Mouse (Mus musculus) neural tube, embryonic 12.5 days (tissue): Measurements from ENCODE around the gene Foxc1. TPM values are rescaled to one million over a fixed set of nuclear protein-coding genes. Genes with fewer than 3 reads are reported as not detected.

Experiments
- ATAC-seq: fragments of 200-750 bp; cut with Nextera tagmentation; 2 replicates; pipeline ENCODE4 v1.8.0; 2017; ENCODE audit warnings: low read depth, mild to moderate bottlenecking, moderate TSS enrichment, moderate library complexity; ENCODE audit not compliant: low FRiP score
- H3K27ac ChIP-seq: fragments of 300-500 bp; sonication (generic); 2 replicates; pipeline ENCODE4 v1.5.1; 2016
- H3K27me3 ChIP-seq: fragments of 300-500 bp; sonication (generic); replicated peaks from 2 replicates; pipeline ENCODE4 v1.6.1; 2016; ENCODE audit warnings: mild to moderate bottlenecking
- H3K36me3 ChIP-seq: fragments of 300-500 bp; sonication (generic); 2 replicates; pipeline ENCODE4 v1.6.1; 2016; ENCODE audit warnings: mild to moderate bottlenecking
- H3K4me1 ChIP-seq: fragments of 300-500 bp; sonication (generic); 2 replicates; pipeline ENCODE4 v1.6.1; 2016
- H3K4me2 ChIP-seq: fragments of 300-500 bp; sonication (generic); replicated peaks from 2 replicates; pipeline ENCODE4 v1.6.1; 2016; ENCODE audit warnings: mild to moderate bottlenecking
- H3K4me3 ChIP-seq: fragments of 300-500 bp; sonication (generic); 2 replicates; pipeline ENCODE4 v1.5.1; 2016
- H3K9ac ChIP-seq: fragments of 300-500 bp; sonication (generic); 2 replicates; pipeline ENCODE4 v1.6.1; 2016; ENCODE audit warnings: mild to moderate bottlenecking
- H3K9me3 ChIP-seq: fragments of 300-500 bp; sonication (generic); 2 replicates; pipeline ENCODE4 v1.6.1; 2016; ENCODE audit warnings: mild to moderate bottlenecking
- whole genome bisulfite sequencing: fragments of 180-500 bp; shearing (Covaris S2); methylation state at CpG from one replicate; pipeline ENCODE4 v1.1.7; 2016; 5-methylcytosine and 5-hydroxymethylcytosine counted together
- polyA plus RNA-seq: library from polyadenylated mRNA; unstranded; fragments of >200 nt; fragmentation: Nextera tagmentation; extraction: Ambion mirVana; gene quantifications from 2 replicates; pipeline ENCODE4 v1.2.1, GENCODE M21; 2016

Gene Foxc1
- polyA plus RNA-seq, 1 experiment from 2014 or later = 6.9 TPM

GRCm38 (mm10) chr13:31821050-31821449 is 14.6 kb downstream of the Foxc1 start:
- Histone ChIP-seq H3K4me1 (peaks cover 10% of the 10 kb centered on the region), H3K9ac (0 out of 2 replicates have a peak overlapping the region, but pooled peaks have one; percentile 30), H3K27me3 (peaks cover 49% of the 10 kb centered on the region), H3K9me3 (no peaks in the 10 kb centered on the region), H3K27ac (no peak overlapping the region), H3K4me2 (peak overlapping the region; percentile 54), H3K36me3 (no peaks in the 10 kb centered on the region), H3K4me3 (no peak overlapping the region)
- ATAC-seq = no peak
- WGBS = 25% methylated on average over 6 of the region's 6 CpGs

DNA sequence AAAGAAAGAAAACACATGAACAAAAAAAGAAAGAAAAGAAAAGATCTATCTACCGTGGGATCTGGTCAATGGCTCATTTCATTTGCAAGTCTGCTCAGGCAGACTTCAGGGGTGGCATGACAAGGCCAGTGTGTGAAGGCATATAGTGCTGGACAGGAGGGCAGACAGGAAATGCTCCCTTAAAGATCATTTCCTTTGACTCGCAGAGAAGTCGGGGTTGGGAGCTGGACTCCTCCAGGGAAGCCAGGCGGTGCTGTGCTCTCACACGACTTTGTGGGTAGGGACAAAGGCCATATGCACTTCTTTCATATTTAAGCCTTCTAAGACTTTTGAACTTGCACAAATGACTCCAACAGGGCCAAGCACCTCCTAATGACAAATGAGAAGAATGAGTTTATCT is 16.9 kb downstream of the Foxc1 start:
- Histone ChIP-seq H3K27ac (no peak overlapping the region), H3K27me3 (peaks cover 31% of the 10 kb centered on the region), H3K9ac (no peak overlapping the region), H3K36me3 (no peaks in the 10 kb centered on the region), H3K4me2 (no peak overlapping the region), H3K4me1 (peaks cover 10% of the 10 kb centered on the region), H3K4me3 (no peak overlapping the region), H3K9me3 (no peaks in the 10 kb centered on the region)
- 11% methylated on average over 5 of the region's 5 CpGs for WGBS
- no peak for ATAC-seq

GRCm38 (mm10) chr13:31825180-31825579 is 18.7 kb downstream of the Foxc1 start:
- Histone ChIP-seq H3K9me3 (no peaks in the 10 kb centered on the region), H3K27ac (no peak overlapping the region), H3K36me3 (no peaks in the 10 kb centered on the region), H3K4me2 (no peak overlapping the region), H3K4me1 (peaks cover 10% of the 10 kb centered on the region), H3K9ac (no peak overlapping the region), H3K27me3 (peaks cover 18% of the 10 kb centered on the region), H3K4me3 (no peak overlapping the region)
- no peak for ATAC-seq
- WGBS = 100% methylated on average over 1 of the region's 1 CpGs

GRCm38 (mm10) chr13:31827160-31827559 is 20.7 kb downstream of the Foxc1 start:
- no peak overlapping the region for H3K4me2 ChIP-seq
- no peak overlapping the region for H3K9ac ChIP-seq
- ATAC-seq = no peak
- no peaks in the 10 kb centered on the region for H3K9me3 ChIP-seq
- 0 out of 2 replicates have a peak, but pooled peaks cover 4% of the 10 kb centered on the region for H3K4me1 ChIP-seq
- 91% methylated on average over 5 of the region's 5 CpGs for WGBS
- H3K27ac ChIP-seq = no peak overlapping the region
- H3K36me3 ChIP-seq = no peaks in the 10 kb centered on the region
- no peak overlapping the region for H3K4me3 ChIP-seq
- peaks cover 3% of the 10 kb centered on the region; the same call in 1 of the 2 replicates for H3K27me3 ChIP-seq

- Histone ChIP-seq H3K36me3 (no peaks in the 10 kb centered on the region), H3K9ac (no peak overlapping the region), H3K4me3 (no peak overlapping the region), H3K9me3 (no peaks in the 10 kb centered on the region), H3K27ac (no peak overlapping the region), H3K4me2 (no peak overlapping the region), H3K4me1 (0 out of 2 replicates have a peak, but pooled peaks cover under 1% of the 10 kb centered on the region), H3K27me3 (peaks cover under 1% of the 10 kb centered on the region; the same call in 1 of the 2 replicates)
- ATAC-seq = no peak
- WGBS = 68% methylated on average over 3 of the region's 3 CpGs
Observed at GRCm38 (mm10) chr13:31827820-31828332, 21.4 kb downstream of the Foxc1 start.

- no peak overlapping the region for H3K4me2 ChIP-seq
- no peak overlapping the region for H3K27ac ChIP-seq
- no peak overlapping the region for H3K9ac ChIP-seq
- no peak for ATAC-seq
- H3K27me3 ChIP-seq = no peaks in the 10 kb centered on the region
- H3K4me3 ChIP-seq = no peak overlapping the region
- WGBS = 89% methylated on average over 4 of the region's 4 CpGs
- no peaks in the 10 kb centered on the region for H3K9me3 ChIP-seq
- no peaks in the 10 kb centered on the region for H3K36me3 ChIP-seq
- H3K4me1 ChIP-seq = no peaks in the 10 kb centered on the region
Observed at GRCm38 (mm10) chr13:31828446-31828845, 22.0 kb downstream of the Foxc1 start.

- no peaks in the 10 kb centered on the region for H3K9me3 ChIP-seq
- H3K9ac ChIP-seq = no peak overlapping the region
- H3K4me2 ChIP-seq = no peak overlapping the region
- H3K27me3 ChIP-seq = no peaks in the 10 kb centered on the region
- H3K4me1 ChIP-seq = no peaks in the 10 kb centered on the region
- no peak overlapping the region for H3K4me3 ChIP-seq
- WGBS = 65% methylated on average over 9 of the region's 9 CpGs
- H3K36me3 ChIP-seq = no peaks in the 10 kb centered on the region
- ATAC-seq = no peak
- no peak overlapping the region for H3K27ac ChIP-seq
Observed at GRCm38 (mm10) chr13:31830332-31830731, 23.9 kb downstream of the Foxc1 start.

DNA sequence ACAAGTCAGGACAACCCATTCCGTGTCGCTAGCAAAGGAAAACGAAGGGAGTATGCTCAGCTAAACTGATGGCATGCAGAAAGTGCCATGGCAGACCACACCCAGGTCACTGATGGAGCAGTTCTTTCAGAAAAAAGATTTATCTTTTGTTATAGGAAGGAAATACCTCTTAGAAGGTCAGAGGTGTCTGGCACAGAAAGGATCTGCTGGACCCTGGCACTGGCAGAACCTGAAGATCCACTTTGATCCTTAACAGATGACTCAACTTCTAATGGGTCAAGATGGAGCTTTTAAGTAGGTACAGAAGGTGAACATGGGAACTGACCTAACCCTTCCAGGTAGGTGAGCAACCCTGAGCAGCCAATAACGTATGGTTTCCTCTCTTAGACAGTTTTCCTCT is 29.4 kb downstream of the Foxc1 start:
- Histone ChIP-seq H3K9ac (no peak overlapping the region), H3K4me1 (no peaks in the 10 kb centered on the region), H3K9me3 (no peaks in the 10 kb centered on the region), H3K36me3 (no peaks in the 10 kb centered on the region), H3K4me3 (no peak overlapping the region), H3K27me3 (no peaks in the 10 kb centered on the region), H3K27ac (no peak overlapping the region), H3K4me2 (no peak overlapping the region)
- no peak for ATAC-seq
- 83% methylated on average over 4 of the region's 4 CpGs for WGBS

GRCm38 (mm10) chr13:31849258-31849971 is 43.0 kb downstream of the Foxc1 start:
- WGBS = 37% methylated on average over 5 of the region's 5 CpGs

DNA sequence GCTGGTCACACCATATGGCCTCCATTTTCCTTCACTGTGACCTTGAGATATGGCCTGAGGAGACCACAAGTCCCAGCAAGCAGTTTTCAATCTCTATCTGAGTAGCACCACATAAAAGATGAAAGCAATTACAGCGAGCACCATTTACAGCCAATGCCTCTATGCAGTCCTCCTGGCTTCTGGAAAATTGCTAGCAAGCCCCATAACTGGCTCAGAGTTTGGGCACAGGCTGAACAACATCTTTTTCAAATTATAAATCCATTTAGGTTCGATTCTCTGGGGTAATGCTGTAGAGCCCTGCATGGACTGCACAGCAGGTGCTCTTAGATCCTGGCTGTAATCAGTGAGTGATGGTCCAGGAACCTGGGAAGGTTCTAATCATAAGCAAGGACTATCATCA is 47.1 kb downstream of the Foxc1 start:
- H3K9ac ChIP-seq = no peak overlapping the region
- no peak overlapping the region for H3K4me2 ChIP-seq
- H3K4me3 ChIP-seq = no peak overlapping the region
- ATAC-seq = no peak
- H3K9me3 ChIP-seq = no peaks in the 10 kb centered on the region
- no peak overlapping the region for H3K27ac ChIP-seq
- H3K36me3 ChIP-seq = no peaks in the 10 kb centered on the region
- peaks cover 7% of the 10 kb centered on the region; the same call in 1 of the 2 replicates for H3K4me1 ChIP-seq
- H3K27me3 ChIP-seq = no peaks in the 10 kb centered on the region
- 42% methylated on average over 2 of the region's 2 CpGs for WGBS

More at GRCm38 (mm10) chr13:31849258-31849971, 43.0 kb downstream of the Foxc1 start:
- Histone ChIP-seq H3K36me3 (no peaks in the 10 kb centered on the region), H3K27me3 (no peaks in the 10 kb centered on the region), H3K4me2 (no peak overlapping the region), H3K9ac (no peak overlapping the region), H3K27ac (no peak overlapping the region), H3K4me3 (no peak overlapping the region), H3K9me3 (no peaks in the 10 kb centered on the region), H3K4me1 (peaks cover 7% of the 10 kb centered on the region; the same call in 1 of the 2 replicates)
- no peak for ATAC-seq

GRCm38 (mm10) chr13:31854000-31854399 is 47.6 kb downstream of the Foxc1 start:
- H3K4me1 ChIP-seq = peaks cover 3% of the 10 kb centered on the region; the same call in 1 of the 2 replicates
- 72% methylated on average over 4 of the region's 4 CpGs for WGBS

DNA sequence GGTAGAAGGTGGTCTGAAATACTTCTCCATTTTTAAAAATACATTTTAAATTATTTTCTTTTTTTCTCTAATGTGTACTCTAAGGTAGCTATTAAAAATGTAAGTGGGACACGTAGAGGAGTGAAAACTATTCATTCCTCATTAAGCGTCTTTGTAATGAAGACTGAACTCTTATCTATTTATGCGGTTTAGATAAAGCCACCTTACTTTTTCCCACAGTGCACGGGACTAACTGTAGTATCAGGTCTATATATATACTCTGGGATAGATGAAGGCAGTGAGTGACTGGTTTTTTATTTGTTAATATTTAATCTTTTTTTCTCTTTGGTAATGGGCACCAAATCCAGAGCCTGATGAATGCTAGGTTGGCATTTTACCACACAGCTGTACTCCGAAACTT is 53.8 kb downstream of the Foxc1 start:
- ATAC-seq = no peak
- H3K4me3 ChIP-seq = no peak overlapping the region
- no peaks in the 10 kb centered on the region for H3K36me3 ChIP-seq
- H3K4me2 ChIP-seq = no peak overlapping the region
- no peaks in the 10 kb centered on the region for H3K27me3 ChIP-seq
- no peaks in the 10 kb centered on the region for H3K4me1 ChIP-seq
- H3K27ac ChIP-seq = no peak overlapping the region
- no peaks in the 10 kb centered on the region for H3K9me3 ChIP-seq
- no peak overlapping the region for H3K9ac ChIP-seq
- WGBS = 89% methylated on average over 5 of the region's 5 CpGs

More at GRCm38 (mm10) chr13:31854000-31854399, 47.6 kb downstream of the Foxc1 start:
- no peak overlapping the region for H3K4me2 ChIP-seq
- no peak for ATAC-seq
- H3K9me3 ChIP-seq = no peaks in the 10 kb centered on the region
- no peak overlapping the region for H3K27ac ChIP-seq
- H3K4me3 ChIP-seq = no peak overlapping the region
- no peaks in the 10 kb centered on the region for H3K36me3 ChIP-seq
- H3K9ac ChIP-seq = no peak overlapping the region
- no peaks in the 10 kb centered on the region for H3K27me3 ChIP-seq
